Mouse (Mus musculus) liver, adult (tissue): Measurements from ENCODE around the gene Ppp4r4.

Source experiments
- GATA4 ChIP-seq: IDR thresholded peaks from 2 replicates; pipeline ENCODE4 v1.6.1; 2014; ENCODE audit warnings: mild to moderate bottlenecking, low read length; ENCODE audit not compliant: insufficient replicate concordance

Gene Ppp4r4

GRCm38 (mm10) chr12:103514354-103514753 is 17.7 kb upstream of the Ppp4r4 start:
- no peak for TF ChIP-seq GATA4

DNA sequence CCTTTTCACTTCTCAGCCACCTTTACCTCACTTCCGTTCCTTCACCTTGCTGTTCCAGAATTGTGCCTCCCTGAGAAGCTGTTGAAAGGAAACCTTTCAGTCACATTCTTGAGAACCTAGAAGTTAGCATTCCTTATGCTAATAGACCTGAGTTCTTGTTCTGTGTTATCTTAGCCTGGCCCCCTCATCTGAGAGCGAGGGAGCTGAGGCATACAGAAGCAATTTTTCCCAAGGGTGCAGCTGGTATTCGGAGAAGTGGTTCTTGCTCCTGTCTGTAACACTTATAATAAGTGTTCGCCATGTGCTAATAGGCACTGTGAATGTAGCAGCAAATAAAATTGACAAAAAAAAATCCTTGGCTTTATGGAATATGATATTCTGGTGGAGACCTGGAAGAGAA is 16.4 kb upstream of the Ppp4r4 start:
- TF ChIP-seq GATA4 = no peak

- no peak for TF ChIP-seq GATA4
These were observed 13.4 kb upstream of the Ppp4r4 start for GRCm38 (mm10) chr12:103518640-103519039.

- TF ChIP-seq GATA4 = no peak
These were observed 1.5 kb upstream of the Ppp4r4 start for GRCm38 (mm10) chr12:103530596-103530995.

- no peak for TF ChIP-seq GATA4
These were observed 739 bp downstream of the Ppp4r4 start for GRCm38 (mm10) chr12:103532649-103533395.

- no peak for TF ChIP-seq GATA4
These were observed 8.3 kb downstream of the Ppp4r4 start for GRCm38 (mm10) chr12:103540429-103540828.

- no peak for TF ChIP-seq GATA4
These were observed 11.3 kb downstream of the Ppp4r4 start for GRCm38 (mm10) chr12:103543351-103543750.

DNA sequence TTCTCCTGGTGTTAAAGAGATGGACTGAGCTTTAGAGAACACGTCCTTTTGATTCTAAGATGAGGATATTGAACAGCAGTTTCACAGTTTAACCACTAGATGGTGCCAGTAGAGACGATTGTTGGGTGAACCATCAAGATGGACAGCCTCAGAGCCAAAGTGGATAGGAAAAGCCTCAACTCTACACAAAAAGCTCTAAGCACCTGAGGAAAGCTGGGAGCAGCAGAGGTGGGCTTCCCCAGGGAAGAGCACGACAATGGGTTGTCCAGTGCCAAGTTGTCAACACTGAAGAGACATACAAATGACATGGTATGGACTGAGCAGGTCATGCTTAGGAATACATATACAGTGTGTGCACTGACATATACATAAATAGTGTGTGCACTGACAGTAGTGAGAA is 12.1 kb downstream of the Ppp4r4 start:
- no peak for TF ChIP-seq GATA4

DNA sequence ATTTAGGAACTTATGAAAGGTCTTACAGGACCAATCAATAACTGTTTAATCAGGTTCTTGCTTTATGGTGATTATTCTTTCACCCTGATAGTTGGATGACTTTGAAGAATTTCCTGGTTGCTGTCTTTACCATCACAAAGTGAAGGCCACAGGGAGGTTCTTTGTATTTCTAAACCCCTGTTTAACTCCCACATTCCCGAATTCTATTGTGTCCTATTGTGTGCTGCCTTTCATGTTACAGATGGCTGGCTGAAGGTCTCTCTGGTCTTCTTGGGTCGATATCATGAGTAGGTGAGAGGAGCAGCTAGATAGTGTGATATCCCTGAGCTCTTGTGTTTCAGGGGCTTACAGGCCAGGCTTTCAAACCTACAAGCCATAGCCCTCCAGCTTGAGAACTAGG is 15.4 kb downstream of the Ppp4r4 start:
- no peak for TF ChIP-seq GATA4

GRCm38 (mm10) chr12:103548526-103548925 is 16.4 kb downstream of the Ppp4r4 start:
- no peak for TF ChIP-seq GATA4

- no peak for TF ChIP-seq GATA4
These were observed 18.0 kb downstream of the Ppp4r4 start for GRCm38 (mm10) chr12:103550047-103550446.

GRCm38 (mm10) chr12:103551422-103551821 is 19.3 kb downstream of the Ppp4r4 start:
- TF ChIP-seq GATA4 = peak; percentile 96

GRCm38 (mm10) chr12:103552506-103552905 is 20.4 kb downstream of the Ppp4r4 start:
- no peak for TF ChIP-seq GATA4

- no peak for TF ChIP-seq GATA4
These were observed 21.4 kb downstream of the Ppp4r4 start for GRCm38 (mm10) chr12:103553497-103553896.

DNA sequence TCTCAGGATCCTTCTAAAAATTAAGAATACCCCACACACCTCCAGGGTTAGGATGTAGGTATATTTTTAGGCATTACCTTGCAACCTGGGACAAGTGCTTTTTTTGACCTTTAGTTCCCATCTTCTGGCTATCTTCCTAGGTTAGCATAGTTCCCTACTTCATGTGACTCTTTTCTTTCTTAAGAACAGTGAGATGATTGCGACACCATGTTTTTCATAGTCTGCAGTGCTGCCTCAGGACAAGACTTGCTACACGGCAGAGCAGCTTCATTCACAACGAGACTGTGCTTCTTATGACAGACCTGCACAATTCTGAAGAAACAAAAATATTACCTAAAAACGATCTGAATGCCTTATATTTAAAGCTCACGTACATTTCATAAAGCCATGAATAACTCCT is 24.8 kb downstream of the Ppp4r4 start:
- no peak for TF ChIP-seq GATA4

DNA sequence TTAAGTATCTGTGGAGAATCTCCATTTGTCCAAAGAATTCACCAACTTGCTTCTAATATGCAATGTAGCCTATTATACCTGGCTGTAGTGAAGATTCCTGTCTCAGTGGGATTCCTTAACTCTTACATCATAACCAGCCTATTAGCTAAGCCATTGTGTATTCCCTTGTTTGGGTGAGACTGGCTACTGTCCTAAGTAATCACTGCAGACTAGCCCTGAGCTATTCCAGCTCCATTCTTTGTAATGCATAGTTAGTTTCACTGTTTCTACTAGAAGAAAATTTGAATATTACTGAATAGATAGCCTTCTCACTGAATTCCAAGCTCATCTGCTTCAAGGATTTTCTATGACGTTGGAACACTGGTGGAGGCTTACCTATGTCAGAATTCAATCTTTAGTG is 32.6 kb downstream of the Ppp4r4 start:
- TF ChIP-seq GATA4 = no peak

DNA sequence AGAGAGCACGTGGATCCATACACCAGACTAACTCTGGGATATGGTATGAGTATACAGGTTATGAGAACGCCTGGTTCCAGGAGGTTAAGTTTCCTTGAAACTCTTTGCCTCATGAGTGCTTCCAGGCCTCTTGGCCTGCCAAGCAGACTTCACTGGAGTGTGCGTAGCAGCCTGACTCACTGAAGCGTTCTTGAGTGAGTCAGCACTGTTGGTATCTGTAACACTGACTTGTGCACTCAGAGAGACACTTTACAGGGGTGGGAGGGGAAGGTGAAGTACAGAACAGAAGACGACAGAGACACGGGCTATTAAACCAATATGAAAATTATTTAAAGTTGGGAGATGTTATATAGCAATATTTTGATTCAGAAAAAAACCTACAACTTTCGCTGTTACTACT is 33.1 kb downstream of the Ppp4r4 start:
- no peak for TF ChIP-seq GATA4
